Mouse (Mus musculus) right cerebral cortex, postnatal 36 days (tissue): ENCODE data around the gene Hps1.

Experiments used
- DNase-seq, 2 experiments: peaks; one replicate each; pipeline ENCODE4 v3.0.0; 2022; ENCODE audit warnings: low spot score in 2 of 2, mixed read lengths in 1 of 2

The Hps1 gene

DNA sequence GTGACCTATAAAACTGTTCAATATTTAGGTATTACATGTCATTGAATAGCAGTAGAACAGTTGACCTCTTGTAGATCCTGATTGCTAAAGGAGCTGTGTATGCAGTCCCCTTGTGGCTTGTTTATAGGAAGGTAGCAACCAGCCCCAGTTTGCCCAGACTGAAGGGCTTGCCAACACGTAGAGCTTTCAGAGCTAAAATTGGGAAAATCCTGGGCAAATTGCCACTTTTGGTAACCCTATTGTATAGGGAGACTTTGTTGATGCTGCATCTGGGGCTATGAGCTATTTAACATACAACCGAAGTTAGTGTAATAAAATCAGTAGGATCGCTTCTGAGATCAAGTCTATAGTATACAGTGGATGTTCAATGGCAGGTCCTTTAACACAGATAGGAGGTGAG is 61.7 kb downstream of the Hps1 start:
- no peak for DNase-seq

GRCm38 (mm10) chr19:42717668-42718067 is 62.1 kb downstream of the Hps1 start:
- DNase-seq, result no peak

- peak; percentile 15 to 32 for DNase-seq
These were observed 63.3 kb downstream of the Hps1 start for GRCm38 (mm10) chr19:42716507-42716906.

DNA sequence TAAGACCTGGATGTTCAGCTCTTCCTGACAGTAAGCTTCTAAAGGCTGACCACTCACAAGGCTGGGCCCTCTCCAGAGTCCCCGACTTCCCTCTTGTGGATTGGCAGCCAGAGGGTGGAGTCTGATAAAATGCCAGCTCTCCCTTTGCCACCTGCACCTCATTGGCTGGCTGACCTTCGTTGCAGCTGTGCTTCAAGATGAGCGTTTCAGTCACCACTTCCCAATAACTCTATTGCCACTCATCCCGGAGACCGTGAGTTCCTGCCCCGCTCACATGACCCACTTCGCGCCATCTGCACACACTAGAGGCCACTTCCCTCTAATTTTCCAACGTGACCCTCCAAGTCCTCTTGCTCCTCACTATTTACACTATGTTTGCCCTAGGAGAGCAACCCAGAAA is 66.0 kb downstream of the Hps1 start:
- no peak for DNase-seq
